Mouse (Mus musculus) thymus, postnatal 25 days (tissue): ENCODE data around the gene Fam189a1.

Source experiments
- DNase-seq: peaks from one replicate; pipeline ENCODE4 v3.0.0; 2022

Gene Fam189a1

GRCm38 (mm10) chr7:64944175-64944574, 212.2 kb downstream of the Fam189a1 start:
- no peak for DNase-seq

GRCm38 (mm10) chr7:64936927-64937326, 219.4 kb downstream of the Fam189a1 start:
- DNase-seq: no peak

DNA sequence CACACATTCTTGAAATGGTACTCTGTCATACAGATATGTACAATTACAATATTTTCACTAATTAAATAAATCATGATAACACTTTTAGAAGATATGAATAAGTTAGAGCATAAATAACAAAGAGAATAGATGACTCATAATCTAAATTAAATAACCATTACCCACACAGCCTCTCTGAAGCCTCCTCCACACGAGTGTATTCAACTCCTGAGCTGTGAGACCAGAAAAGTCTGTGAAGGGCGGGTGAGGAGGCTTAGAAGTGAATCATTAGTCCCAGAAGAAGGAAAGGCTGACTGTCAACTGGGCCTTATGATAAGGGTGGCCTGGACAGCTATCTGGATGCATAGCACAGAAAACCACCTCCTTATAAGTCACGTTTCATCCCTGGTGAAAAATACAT, 222.3 kb downstream of the Fam189a1 start:
- DNase-seq: no peak

GRCm38 (mm10) chr7:64930980-64931379, 225.4 kb downstream of the Fam189a1 start:
- no peak for DNase-seq

DNA sequence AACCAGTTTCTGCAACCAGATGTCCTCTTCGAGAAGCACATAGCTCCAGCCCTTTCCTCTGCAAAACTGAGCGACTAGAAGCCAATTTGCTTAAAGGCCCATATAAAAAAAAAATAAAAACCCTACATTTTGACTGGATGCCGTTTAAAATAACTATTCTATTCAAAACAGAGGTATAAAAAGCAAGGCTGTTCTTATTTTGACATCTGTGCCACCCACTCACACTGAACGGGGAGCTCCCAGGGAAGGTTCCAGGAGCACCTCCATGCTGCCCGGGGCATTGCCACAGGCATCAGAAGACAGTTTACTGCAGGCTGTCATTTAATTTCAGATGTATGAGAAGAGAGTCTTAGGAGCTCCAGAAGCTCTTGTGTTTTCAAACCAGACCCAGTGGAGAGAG, 232.5 kb downstream of the Fam189a1 start:
- no peak for DNase-seq

- DNase-seq: no peak
Observed at GRCm38 (mm10) chr7:64921189-64921588, 235.2 kb downstream of the Fam189a1 start.

DNA sequence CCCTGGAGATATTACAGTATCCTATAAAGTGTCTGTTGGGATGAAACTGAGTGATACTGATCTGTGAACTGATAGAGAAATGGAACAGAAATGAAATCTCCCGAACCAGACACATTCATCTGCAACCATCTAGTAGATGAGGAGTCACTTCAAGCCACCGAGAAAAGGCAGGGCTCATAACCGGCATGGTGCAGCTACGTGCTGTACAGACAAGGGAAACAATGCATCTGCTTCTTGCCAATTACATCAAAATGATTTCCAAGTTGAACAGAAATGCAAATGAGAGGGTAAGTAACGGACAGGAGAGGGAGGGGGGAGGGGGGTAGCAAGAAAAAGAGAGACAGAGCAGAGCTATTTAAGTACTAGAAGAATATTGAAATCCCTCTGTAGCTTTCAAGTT, 235.6 kb downstream of the Fam189a1 start:
- DNase-seq: no peak

DNA sequence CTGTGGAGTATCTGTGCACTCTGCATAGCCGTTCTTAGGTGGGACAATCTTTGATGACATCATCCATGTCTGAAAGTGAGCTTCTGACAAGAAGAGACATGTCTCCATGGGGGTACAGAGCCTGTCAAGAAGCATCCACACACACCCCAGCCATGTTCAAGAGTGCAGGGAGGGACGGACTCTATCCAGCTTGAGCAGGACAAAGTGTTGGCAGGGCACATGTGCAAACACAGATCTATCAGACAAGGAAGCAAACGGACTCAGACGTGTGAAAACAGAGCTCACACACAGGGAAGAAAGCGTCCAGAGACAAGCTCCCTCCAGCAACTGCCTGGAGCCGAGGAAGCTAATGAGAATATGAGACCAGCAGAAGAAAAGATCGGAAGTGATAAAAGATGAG, 239.7 kb downstream of the Fam189a1 start:
- no peak for DNase-seq

DNA sequence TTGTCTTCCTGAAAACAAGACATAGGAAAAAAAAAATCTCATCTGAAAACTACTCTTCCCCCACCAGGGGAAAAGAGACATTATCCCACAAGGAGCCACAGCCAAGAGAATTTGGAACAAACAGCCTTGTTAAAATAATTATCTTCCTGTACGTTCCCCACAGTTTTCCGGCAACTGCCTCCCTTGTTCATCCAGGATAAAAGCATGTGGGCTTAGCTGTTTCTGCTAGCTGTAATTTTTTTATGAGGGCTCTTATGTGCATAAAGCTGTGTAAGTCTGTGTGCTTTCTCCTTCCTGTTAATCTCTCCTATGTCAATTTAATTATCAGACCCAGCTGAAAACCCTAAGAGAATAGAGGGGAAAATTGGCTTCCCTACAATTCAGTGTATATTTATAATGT, 241.2 kb downstream of the Fam189a1 start:
- no peak for DNase-seq

DNA sequence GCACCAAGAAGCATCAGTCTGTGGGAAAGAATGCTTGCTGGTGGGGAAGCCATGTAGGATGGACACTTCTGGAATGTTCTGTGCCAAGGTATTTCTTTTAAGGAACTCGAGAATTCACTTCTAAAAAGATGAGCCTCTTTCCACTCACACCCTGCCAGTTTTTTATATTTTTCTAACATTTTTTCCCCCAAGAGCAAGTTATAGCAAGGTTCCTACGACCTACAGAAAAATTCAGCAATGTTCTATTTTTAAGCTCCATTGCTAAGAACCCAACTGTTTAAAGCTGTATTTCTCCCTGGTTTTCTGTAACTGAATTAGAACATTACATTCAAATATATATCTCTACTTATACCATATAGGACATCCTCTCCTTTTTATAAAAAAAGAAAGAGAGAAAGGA, 244.4 kb downstream of the Fam189a1 start:
- DNase-seq: no peak

- no peak for DNase-seq
Observed at GRCm38 (mm10) chr7:64910208-64910607, 246.2 kb downstream of the Fam189a1 start.

DNA sequence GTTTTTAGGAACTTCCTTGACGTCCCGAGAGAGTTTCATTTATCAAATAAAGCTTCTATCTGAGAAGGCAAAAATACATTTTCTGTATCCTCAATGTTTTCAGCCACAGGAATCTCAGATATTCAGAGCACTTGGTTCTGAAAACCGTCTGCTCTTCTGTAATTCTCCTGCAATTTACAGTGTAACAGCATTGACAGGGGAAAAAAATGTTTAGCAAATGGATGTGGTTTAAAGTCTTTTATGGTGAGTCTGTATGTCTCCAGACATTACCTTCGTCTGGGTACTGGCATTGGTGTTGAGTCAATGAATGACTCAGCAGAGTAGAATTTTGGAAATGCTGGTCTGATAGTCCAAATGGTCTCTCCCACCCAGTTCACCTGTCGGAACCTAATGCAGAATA, 249.4 kb downstream of the Fam189a1 start:
- DNase-seq: no peak

- DNase-seq: no peak
Observed at GRCm38 (mm10) chr7:64905506-64905905, 250.9 kb downstream of the Fam189a1 start.

GRCm38 (mm10) chr7:64900249-64900648, 256.1 kb downstream of the Fam189a1 start:
- DNase-seq: no peak

DNA sequence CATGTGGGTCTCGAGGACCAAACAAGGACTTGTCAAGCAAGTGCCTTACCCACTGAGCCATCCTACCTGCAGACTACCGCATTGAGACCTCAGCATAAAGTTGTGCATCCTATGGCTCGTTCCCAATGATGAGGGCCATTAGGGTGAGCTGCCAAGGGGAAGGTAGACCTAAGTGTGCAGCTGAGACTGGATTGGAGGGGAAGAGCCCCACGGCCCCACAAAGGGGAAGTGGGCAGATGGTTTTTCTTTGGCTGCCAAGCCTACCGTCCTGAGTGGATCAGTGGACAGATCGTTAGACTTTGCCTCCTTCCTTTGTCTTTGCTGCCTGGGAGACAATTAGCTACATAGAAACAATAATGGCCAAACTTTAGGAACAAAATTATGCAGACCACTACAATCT, 259.8 kb downstream of the Fam189a1 start:
- no peak for DNase-seq

GRCm38 (mm10) chr7:64895685-64896101, 260.7 kb downstream of the Fam189a1 start:
- no peak for DNase-seq

DNA sequence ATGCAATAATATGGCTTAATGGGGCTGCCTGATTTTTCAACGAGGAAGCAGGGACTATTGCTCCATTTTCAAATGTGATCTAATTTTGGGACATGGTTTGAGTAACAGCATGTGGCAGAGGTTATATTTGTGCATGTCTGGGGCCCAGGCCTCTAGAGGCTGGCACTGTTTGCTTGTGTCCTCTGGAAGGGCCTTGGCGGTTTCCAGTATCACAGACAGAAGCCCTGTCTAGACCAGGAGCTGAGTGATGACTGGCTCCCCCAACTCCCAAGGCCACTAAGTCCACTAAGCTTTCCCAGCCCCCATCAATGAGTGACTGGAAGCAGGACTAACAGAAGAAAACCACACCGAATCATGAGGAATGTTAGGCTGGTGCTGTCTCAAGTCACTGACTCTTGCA, 265.2 kb downstream of the Fam189a1 start:
- DNase-seq: no peak

DNA sequence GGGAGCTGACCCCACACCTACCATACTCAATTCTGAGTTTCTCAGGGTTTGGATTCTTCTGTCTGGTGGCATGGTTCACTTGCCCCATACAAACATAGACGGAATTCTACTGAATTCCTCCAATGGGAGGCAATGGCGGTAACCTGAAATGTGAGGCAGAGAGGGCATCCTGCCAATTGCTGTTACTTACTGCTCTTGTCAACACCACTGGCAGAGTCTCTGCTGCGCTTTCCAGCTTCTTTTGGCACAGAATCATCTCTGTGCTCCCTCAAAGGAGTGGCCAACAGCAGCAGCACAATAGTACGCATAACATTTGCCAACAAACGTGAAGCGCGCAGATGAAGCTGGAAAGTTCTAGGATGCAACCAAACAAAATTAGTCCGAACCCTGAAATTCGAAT, 266.5 kb downstream of the Fam189a1 start:
- no peak for DNase-seq

DNA sequence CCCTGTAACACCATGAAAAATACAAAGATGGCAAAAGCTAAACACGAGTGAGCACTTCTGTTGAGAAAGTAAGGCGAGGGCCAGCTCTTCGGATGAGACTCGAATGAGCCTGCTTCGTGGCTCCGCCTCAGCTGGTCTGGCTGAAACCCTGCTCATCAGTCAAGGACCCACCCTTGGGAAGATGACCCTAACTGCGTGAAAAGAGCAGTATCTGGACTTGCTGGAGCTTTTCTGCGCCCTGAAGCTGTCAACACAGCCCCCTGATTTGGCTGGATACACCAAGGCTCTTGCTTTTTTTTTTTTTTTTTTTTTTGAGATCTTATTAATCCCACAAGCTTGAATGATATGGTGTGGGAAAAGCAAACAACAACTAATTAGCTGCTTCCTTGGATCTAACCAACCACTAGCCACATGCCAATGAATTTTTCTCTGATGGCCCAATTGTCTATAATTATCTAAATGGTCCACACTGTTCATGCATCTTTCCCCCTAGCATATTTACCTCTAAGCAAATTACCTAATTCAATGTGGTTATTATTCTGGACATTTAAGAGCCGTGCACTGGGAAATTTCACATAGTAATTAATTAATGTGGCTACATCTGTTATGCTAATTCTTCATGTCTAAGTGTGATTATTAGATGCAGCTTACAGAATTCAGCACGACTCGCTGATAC, 272.0 kb downstream of the Fam189a1 start:
- no peak for DNase-seq

DNA sequence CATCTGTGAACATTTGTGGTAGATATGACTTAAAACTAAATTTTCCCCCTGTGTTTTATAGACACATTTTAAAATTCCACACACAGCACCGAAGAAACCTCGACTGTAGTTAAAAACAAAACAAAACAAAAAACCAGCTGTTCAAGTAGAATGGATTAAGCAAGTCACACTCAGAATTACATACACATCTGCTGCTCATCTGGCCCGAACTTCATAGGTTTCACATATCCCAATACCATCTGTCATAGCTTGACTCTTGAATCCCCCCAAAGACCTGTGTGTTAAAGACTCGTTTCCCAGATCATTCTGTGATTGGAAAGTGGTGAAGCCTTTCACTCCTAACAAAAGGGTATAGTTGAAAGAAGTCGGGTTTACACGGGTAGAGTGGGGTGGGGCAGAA, 274.1 kb downstream of the Fam189a1 start:
- no peak for DNase-seq

- DNase-seq: no peak
Observed at GRCm38 (mm10) chr7:64881387-64881786, 275.0 kb downstream of the Fam189a1 start.

DNA sequence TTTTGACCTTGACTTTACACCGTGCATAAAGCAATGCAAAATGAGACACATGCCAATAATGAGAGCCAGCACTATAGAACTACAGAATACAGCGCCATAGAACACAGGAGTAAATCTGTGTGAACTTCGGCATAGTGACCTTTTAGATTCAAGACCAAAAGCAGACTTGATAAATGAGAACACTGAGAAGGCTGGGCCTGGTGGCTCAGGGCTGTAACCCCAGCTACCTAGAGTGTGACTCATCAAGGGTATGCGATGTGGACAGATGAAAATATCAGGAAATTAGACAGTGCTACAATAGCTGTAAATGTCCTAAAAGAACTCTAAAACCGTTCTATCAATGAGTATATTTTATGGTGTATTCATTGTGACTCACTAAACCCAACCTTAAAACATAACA, 276.0 kb downstream of the Fam189a1 start:
- DNase-seq: no peak

- no peak for DNase-seq
Observed at GRCm38 (mm10) chr7:64874941-64875340, 281.4 kb downstream of the Fam189a1 start.

DNA sequence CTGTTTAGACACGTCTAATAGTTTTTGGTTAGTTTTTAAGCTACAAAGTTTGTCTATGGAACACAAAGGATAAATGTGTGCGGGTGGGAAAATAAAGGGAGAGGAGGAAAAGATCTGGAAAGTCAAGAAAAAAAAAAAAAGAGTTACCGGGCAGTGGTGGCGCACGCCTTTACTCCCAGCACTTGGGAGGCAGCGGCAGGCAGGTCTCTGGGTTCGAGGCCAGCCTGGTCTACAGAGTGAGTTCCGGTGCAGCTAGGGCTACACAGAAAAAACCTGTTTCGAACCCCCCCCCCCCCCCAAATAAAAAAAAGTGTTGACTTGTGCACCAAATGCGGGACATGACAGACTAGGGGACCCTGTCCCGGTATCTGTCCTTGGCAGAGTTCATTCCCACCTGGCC, 283.1 kb downstream of the Fam189a1 start:
- DNase-seq: no peak

DNA sequence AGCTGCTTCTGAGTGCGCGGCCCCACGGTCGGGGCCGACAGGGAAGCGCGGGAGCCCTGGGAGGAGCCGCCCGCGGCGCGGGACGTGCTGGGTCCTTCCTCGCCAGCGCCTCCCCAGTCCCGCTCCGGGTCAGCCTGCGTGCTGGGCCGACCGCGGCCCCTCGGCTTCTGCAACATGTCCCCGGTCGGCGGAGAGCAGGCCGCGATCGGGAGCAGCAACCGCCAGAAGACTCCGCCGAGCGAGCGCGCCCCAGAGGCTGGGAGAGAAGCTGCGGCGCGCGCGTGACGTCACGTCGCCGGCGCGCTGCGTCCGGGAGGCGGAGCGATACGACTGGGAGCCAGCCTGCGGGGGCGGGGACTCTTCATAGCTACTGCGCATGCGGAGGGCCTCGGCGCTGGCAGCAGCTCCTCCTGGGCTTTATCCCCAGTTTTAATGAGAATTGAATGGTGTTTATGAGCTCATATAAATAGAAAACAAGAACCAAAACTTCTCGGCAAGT, 283.6 kb downstream of the Fam189a1 start, which contains the start of gene Nsmce3:
Gene Nsmce3, minus strand, starts transcription at position 255 of the 499 bp plus-strand sequence.
- peak; percentile 97 for DNase-seq
